Mouse (Mus musculus) cerebellum, postnatal 4 days (tissue): ENCODE data around the gene Adat2.

Source experiments
- DNase-seq, 2 experiments: peaks; one replicate each; pipeline ENCODE4 v3.0.0; 2022; ENCODE audit warnings: low spot score in 2 of 2, mixed read lengths in 1 of 2

Gene Adat2

DNA sequence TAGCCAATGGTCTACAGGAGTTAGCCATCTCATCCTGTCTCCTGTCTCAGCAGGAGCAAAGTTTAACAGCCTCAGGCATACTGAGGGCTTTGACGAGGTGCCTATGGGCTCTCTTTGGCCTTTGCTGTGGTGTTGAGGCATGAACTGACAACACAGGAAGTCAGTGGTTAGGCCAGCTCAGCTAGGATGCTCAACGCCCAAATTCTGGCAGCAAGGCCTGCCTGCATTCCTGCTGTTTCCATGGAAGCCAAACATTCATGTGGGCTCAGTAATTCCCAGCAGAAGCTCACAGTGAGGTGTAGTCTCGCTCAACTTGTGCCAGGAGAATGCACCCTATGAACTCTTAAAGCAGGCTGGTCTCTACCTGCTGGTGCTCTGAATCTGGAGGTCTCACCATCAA is 43.4 kb downstream of the Adat2 start:
- no peak for DNase-seq

DNA sequence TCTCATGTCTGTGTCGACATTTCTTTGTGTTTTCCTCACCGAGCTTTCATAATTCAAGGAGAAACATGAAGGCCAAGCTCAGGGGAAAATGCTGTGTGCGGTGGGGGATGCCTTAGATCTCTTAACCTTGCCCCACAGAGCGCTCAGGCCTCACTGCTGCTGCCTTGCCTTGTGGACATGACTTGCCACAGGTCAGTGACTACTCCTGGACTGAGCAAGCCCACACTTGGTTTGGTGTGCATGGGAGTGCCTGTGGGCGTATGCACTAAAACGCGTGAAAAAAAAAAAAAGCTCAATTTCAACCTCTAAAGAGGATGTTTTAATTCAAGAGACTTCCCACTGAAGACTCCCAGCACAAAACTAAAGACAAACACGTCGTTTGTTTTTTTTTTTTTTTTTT is 44.2 kb downstream of the Adat2 start:
- no peak for DNase-seq

DNA sequence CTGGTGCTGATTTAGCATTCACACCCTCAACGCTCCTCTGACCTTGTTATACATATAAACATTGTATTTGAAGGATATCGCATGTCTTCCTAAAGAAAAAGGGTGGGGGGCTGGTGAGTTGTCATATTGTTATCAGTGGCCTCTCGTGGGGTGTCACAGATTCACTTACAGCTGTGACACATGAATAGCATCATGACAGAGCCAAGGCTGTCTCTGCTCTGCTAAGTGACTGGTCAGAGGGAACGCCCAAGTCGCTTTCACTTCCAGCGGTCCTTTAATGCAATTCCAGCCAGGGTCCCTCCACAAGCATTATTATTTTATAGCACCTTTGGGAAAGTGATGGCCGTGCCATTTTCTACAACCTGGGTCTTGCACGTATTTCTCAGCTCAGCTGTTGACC is 44.8 kb downstream of the Adat2 start:
- no peak for DNase-seq

DNA sequence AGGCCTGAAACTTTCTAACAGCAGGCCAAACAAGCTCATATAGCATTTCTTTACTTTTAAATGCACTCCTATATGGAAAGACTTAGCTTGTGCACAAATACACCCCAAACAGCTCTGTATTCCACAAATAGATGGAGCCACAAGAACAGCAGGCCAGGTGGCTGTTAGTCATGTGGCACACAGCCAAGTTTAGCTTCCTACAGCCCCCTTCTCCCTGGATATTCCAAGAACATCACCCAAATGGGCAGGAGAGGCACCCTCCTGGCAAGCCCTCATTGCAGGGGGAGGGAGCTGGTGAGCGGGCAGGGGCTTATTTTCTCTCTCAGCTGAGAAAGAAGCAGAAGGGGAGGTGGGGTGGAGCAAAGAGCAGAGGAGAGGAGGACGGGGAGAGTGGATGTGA is 48.2 kb downstream of the Adat2 start:
- no peak for DNase-seq
